Mouse (Mus musculus) layer of hippocampus, adult 2 months (tissue): Measurements from ENCODE around the gene Tmbim7. TPM values are rescaled to one million over a fixed set of nuclear protein-coding genes. Genes with fewer than 3 reads are reported as not detected.

Source experiments
- DNase-seq, 2 experiments: peaks; one replicate each; pipeline ENCODE4 v3.0.0; 2022; ENCODE audit warnings: low spot score in 2 of 2
- H3K27ac ChIP-seq: fragments of 200-600 bp; 2 replicates; pipeline ENCODE4 v1.8.1; 2022
- H3K4me3 ChIP-seq: fragments of 200-600 bp; 2 replicates; pipeline ENCODE4 v1.8.1; 2022; ENCODE audit warnings: mild to moderate bottlenecking
- CTCF ChIP-seq: fragments of 200-600 bp; conservative IDR thresholded peaks from 2 replicates; pipeline ENCODE4 v1.8.1; 2022; ENCODE audit warnings: antibody characterized with exemption, mild to moderate bottlenecking, moderate library complexity
- microRNA-seq, 2 experiments: library from miRNA; unstranded; fragments of <30 nt; microRNA quantifications; one replicate each; pipeline ENCODE4 v1.2.0; 2021
- total RNA-seq, 2 experiments: library from RNA; stranded (reverse); gene quantifications; 2 replicates each; pipeline ENCODE4 v1.2.3; 2021

Gene Tmbim7
- total RNA-seq, 2 experiments from 2014 or later: not detected

- DNase-seq: no peak
- no peak for TF ChIP-seq CTCF
- H3K4me3 ChIP-seq: no peak overlapping the region
- no peak overlapping the region for H3K27ac ChIP-seq
These were observed 42.0 kb downstream of the Tmbim7 start for GRCm38 (mm10) chr5:3692956-3693355.

GRCm38 (mm10) chr5:3695191-3695590 lies 44.2 kb downstream of the Tmbim7 start:
- Histone ChIP-seq H3K27ac (no peak overlapping the region), H3K4me3 (no peak overlapping the region)
- no peak for TF ChIP-seq CTCF
- no peak for DNase-seq

DNA sequence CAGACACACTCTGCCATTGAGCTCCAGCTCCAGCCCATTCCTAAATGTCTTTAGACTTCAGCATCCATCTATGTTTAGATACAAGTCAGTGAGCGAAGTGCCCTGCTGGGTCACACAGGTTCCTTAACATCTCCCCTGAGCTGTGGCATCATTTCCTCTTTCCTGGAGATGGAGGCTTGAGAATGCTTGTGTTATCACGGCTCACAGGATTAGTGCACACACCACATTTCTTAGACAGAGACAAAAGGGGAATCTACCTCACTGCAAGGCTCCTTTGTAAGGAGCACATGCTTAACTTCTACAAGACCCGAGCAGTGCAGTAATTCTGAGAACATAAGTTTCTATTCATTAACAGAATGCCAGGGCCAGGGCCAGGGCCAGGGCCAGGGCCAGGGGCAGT lies 45.0 kb downstream of the Tmbim7 start:
- no peak for TF ChIP-seq CTCF
- no peak overlapping the region for H3K4me3 ChIP-seq
- H3K27ac ChIP-seq: no peak overlapping the region
- DNase-seq: no peak

DNA sequence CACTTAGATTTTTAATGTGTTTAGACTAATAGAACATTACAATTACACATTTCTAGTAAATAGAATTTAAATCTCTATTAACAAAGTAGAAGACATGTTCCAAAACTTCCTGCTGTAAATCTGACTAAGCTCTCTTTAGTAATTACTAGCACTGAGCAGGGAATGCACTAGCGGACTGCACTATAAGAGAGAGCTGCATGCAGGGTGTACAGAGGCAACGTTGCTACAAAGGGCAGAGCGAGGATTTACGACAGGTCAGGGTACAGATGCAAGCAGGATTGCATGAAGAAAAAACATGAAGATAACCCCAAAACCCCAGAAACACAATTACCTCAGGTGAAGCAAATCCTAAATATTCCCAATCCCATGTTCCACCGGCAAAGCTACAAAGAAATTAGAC lies 49.0 kb downstream of the Tmbim7 start:
- TF ChIP-seq CTCF: no peak
- H3K27ac ChIP-seq: no peak overlapping the region
- no peak overlapping the region for H3K4me3 ChIP-seq
- no peak for DNase-seq

- Histone ChIP-seq H3K4me3 (no peak overlapping the region), H3K27ac (no peak overlapping the region)
- TF ChIP-seq CTCF: no peak
- no peak for DNase-seq
These were observed 51.2 kb downstream of the Tmbim7 start for GRCm38 (mm10) chr5:3702180-3702579.

GRCm38 (mm10) chr5:3715800-3716199 lies 64.8 kb downstream of the Tmbim7 start:
- DNase-seq: no peak
- Histone ChIP-seq H3K27ac (peak overlapping the region; percentile 67), H3K4me3 (no peak overlapping the region)
- TF ChIP-seq CTCF: no peak

DNA sequence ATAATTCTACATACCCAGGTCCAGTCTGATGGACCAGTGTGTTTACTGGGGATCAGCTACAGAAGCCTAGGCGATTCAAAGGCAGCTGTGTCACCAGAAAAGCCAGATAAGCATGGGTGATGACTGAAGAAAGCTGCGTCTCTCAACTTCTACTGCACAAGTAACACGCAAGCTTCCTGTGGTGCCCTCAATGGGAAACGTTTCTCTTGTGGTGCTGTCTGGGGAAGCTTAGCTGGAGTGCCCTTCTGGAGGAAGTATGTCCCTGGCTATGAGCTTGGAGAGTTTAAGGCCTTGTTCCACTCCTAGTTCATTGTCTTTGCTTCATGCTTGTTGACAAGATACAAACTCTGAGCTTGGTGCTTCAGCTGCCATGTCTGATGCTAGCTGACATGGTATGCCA lies 68.4 kb downstream of the Tmbim7 start:
- Histone ChIP-seq H3K4me3 (no peak overlapping the region), H3K27ac (no peak overlapping the region)
- no peak for DNase-seq
- no peak for TF ChIP-seq CTCF

GRCm38 (mm10) chr5:3722873-3723272 lies 71.9 kb downstream of the Tmbim7 start:
- H3K27ac ChIP-seq: no peak overlapping the region
- no peak overlapping the region for H3K4me3 ChIP-seq
- DNase-seq: no peak
- TF ChIP-seq CTCF: no peak

DNA sequence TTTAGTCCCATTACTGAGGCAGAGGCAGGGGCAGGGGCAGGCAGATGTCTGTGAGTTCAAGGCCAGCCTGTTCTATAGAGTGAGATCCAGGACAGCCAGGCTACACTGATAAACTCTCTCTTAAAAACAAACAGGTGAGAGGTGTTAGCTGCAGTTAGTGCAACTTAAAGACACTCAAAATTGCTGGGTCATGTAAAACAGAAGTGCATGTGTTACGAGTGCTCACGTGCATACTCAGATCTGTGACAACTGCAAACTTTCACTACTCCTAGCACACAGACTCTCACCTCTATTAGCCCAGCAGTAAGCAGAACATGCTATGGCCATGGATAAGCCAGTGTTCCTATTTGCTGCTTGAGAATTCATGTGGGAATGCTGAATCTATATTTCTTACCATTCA lies 72.4 kb downstream of the Tmbim7 start:
- TF ChIP-seq CTCF: no peak
- DNase-seq: no peak
- H3K27ac ChIP-seq: no peak overlapping the region
- no peak overlapping the region for H3K4me3 ChIP-seq

DNA sequence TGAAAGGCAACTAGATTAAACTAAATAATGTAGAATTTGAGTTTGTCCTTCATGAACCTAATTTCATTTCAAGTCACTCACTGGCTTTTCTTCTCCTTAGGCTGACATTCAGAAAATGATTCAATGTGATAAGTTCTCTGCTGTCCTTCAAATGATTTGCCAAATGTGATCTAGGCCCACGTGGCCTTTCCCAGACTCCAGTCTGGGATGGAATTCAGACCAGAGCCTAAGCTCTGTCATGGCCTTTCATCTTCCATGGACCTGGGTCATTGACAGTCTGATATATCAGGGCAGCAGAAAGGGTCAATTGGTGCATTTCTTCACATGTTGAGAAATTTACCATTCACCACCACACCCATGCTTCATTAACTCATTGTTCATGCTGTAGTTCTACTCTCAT lies 74.5 kb downstream of the Tmbim7 start:
- no peak for DNase-seq
- TF ChIP-seq CTCF: no peak

GRCm38 (mm10) chr5:3728820-3729219 lies 77.8 kb downstream of the Tmbim7 start:
- no peak for DNase-seq
- TF ChIP-seq CTCF: no peak
- Histone ChIP-seq H3K27ac (no peak overlapping the region), H3K4me3 (no peak overlapping the region)

More for the DNA sequence above, 74.5 kb downstream of the Tmbim7 start:
- Histone ChIP-seq H3K27ac (no peak overlapping the region), H3K4me3 (no peak overlapping the region)

Small RNA genes lying within 50 kb of the gene (microRNA-seq; reads per million reads assigned to microRNA genes)
- gene Gm22926: 0 reads per million in 2 experiments
- 0 reads per million in 2 experiments for gene Gm26238

Other genes with a start within 250 kb of the Tmbim7 start
- gene Fam133b, start 107.3 kb upstream of the Tmbim7 start, total RNA-seq: 10 to 100 TPM; 44.0 to 47.3 TPM
- gene 1700109H08Rik, start 79.6 kb upstream of the Tmbim7 start, total RNA-seq: 1 to 10 TPM; 5.6 to 8.0 TPM
- 10 to 100 TPM; 28.4 to 30.7 TPM for gene Pex1, start 55.1 kb upstream of the Tmbim7 start, total RNA-seq
- gene Rbm48, start 54.6 kb upstream of the Tmbim7 start, total RNA-seq: 10 to 100 TPM; 11.2 to 14.1 TPM
- 100 to 1,000 TPM; 102 to 108 TPM for gene Gatad1, start 6.0 kb downstream of the Tmbim7 start, total RNA-seq
- gene Ankib1, start 151.7 kb downstream of the Tmbim7 start, total RNA-seq: 100 to 1,000 TPM; 110 to 119 TPM
- 10 to 100 TPM; 52.9 to 60.7 TPM for gene Krit1, start 152.0 kb downstream of the Tmbim7 start, total RNA-seq
- gene Lrrd1, start 194.0 kb downstream of the Tmbim7 start, total RNA-seq: under 1 TPM in 1 of 2 experiments, not detected in 1; 0.31 TPM
- 10 to 100 TPM; 11.8 to 12.1 TPM for gene Mterf1a, start 242.8 kb downstream of the Tmbim7 start, total RNA-seq